Mouse (Mus musculus) lung, adult 2 months (tissue): ENCODE results near the gene Cfap161.

ENCODE experiments used
- CTCF ChIP-seq: fragments of 200-500 bp; IDR thresholded peaks from 2 replicates; pipeline ENCODE4 v1.5.1; 2011; ENCODE audit warnings: mild to moderate bottlenecking, low read length, control low read depth; ENCODE audit not compliant: insufficient read depth
- POLR2A ChIP-seq: fragments of 200-500 bp; IDR thresholded peaks from 2 replicates; pipeline ENCODE4 v1.6.1; 2011; ENCODE audit warnings: low read depth, mild to moderate bottlenecking, control low read depth, low read length, borderline replicate concordance; ENCODE audit errors: extremely low read depth

DNA sequence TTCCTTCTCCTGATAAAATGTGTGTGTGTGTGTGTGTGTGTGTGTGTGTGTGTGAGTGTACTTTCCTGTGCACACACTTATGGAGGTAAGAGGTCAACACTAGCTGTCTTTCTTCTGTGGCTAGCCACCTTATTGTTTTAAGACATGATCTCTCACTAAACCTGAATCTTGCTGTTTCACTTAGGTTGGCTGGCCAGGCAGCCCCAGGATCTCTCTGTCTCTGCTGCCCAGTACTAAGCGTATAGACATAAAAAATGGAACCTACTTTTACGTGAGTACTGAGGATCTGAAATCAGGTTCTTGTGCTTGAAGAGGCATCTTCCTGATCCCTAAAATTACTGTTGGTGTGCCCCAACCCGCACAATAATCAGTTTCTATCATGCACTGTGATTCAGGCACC is 61.9 kb downstream of the Cfap161 start:
- TF ChIP-seq CTCF (no peak), POLR2A (no peak)
